Mouse (Mus musculus): ENCODE data around the gene Ube2q1. TPM values are rescaled to one million over a fixed set of nuclear protein-coding genes. Genes with fewer than 3 reads are reported as not detected.
A peak's percentile ranks its signal among the peaks of the same experiment; 100 is the strongest.

Gene Ube2q1
- polyA plus RNA-seq, 1 experiment from 2014 or later, result 13.2 TPM

GRCm38 (mm10) chr3:89770425-89771002 lies 2.9 kb upstream of the Ube2q1 start:
- Histone ChIP-seq H3K27me3 (ENCODE audit: insufficient read depth, low read length) (no peaks in the 10 kb centered on the region), H3K27ac (no peak overlapping the region), H3K9me3 (replicated peaks; ENCODE audit: low read length) (no peaks in the 10 kb centered on the region), H3K36me3 (ENCODE audit: insufficient read depth, low read length) (no peaks in the 10 kb centered on the region), H3K4me3 (replicated peaks; ENCODE audit: low read depth, low read length) (no peak overlapping the region), H3K4me2 (ENCODE audit: low read length) (no peak overlapping the region), H3K9ac (ENCODE audit: low read depth, low read length) (no peak overlapping the region), H3K4me1 (replicated peaks; ENCODE audit: insufficient read depth, low read length) (peaks cover 19% of the 10 kb centered on the region)
- TF ChIP-seq CTCF (IDR thresholded peaks at IDR 0.05; ENCODE audit: low read depth), result no peak
- DNase-seq (ENCODE audit: low spot score) (no peak), ATAC-seq (replicated peaks; ENCODE audit: low FRiP score, low read depth) (no peak)
- WGBS, result 41% methylated on average over 2 of the region's 2 CpGs

DNA sequence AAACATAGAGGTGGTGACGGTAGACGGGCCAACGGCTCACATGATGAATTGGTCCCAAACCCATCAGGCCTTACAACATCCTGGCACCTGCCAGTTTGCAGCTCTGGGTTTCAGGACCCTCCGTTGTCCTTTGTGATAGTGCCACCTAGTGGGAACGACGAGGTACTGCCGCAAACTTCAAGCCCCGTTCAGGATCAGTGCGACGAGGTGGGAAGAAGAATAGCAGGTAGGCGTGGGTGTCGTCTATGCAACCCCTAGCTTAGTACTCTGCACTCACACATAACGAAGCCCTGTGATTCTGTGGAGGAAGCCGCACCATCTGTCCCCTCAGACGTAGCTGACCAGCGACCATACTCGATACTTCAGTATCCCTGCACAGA lies 838 bp upstream of the Ube2q1 start:
- WGBS, result under 1% methylated on average over 17 of the region's 17 CpGs
- Histone ChIP-seq H3K4me2 (ENCODE audit: low read length) (peak overlapping the region; percentile 88), H3K4me1 (replicated peaks; ENCODE audit: insufficient read depth, low read length) (peaks cover 21% of the 10 kb centered on the region), H3K27me3 (ENCODE audit: insufficient read depth, low read length) (no peaks in the 10 kb centered on the region), H3K36me3 (ENCODE audit: insufficient read depth, low read length) (peaks cover 13% of the 10 kb centered on the region), H3K9ac (ENCODE audit: low read depth, low read length) (peak overlapping the region; percentile 100; the same call in 1 of the 2 replicates), H3K9me3 (replicated peaks; ENCODE audit: low read length) (no peaks in the 10 kb centered on the region), H3K27ac (peak overlapping the region; percentile 99), H3K4me3 (replicated peaks; ENCODE audit: low read depth, low read length) (peak overlapping the region; percentile 98)
- ATAC-seq (replicated peaks; ENCODE audit: low FRiP score, low read depth) (peak; percentile 71), DNase-seq (ENCODE audit: low spot score) (peak; percentile 91)
- TF ChIP-seq CTCF (IDR thresholded peaks at IDR 0.05; ENCODE audit: low read depth), result peak; percentile 99

GRCm38 (mm10) chr3:89773740-89774211 lies 360 bp downstream of the Ube2q1 start:
- ATAC-seq (replicated peaks; ENCODE audit: low FRiP score, low read depth) (no peak; the same call in none of the 2 replicates), DNase-seq (ENCODE audit: low spot score) (peak; percentile 25)
- Histone ChIP-seq H3K27me3 (ENCODE audit: insufficient read depth, low read length) (no peaks in the 10 kb centered on the region), H3K9ac (ENCODE audit: low read depth, low read length) (peak overlapping the region; percentile 100), H3K36me3 (ENCODE audit: insufficient read depth, low read length) (peaks cover 23% of the 10 kb centered on the region), H3K9me3 (replicated peaks; ENCODE audit: low read length) (no peaks in the 10 kb centered on the region), H3K4me2 (ENCODE audit: low read length) (peak overlapping the region; percentile 88), H3K4me1 (replicated peaks; ENCODE audit: insufficient read depth, low read length) (peaks cover 21% of the 10 kb centered on the region), H3K4me3 (replicated peaks; ENCODE audit: low read depth, low read length) (peak overlapping the region; percentile 98), H3K27ac (peak overlapping the region; percentile 99)
- no peak for TF ChIP-seq CTCF (IDR thresholded peaks at IDR 0.05; ENCODE audit: low read depth)
- 0% methylated on average over 10 of the region's 37 CpGs for WGBS

DNA sequence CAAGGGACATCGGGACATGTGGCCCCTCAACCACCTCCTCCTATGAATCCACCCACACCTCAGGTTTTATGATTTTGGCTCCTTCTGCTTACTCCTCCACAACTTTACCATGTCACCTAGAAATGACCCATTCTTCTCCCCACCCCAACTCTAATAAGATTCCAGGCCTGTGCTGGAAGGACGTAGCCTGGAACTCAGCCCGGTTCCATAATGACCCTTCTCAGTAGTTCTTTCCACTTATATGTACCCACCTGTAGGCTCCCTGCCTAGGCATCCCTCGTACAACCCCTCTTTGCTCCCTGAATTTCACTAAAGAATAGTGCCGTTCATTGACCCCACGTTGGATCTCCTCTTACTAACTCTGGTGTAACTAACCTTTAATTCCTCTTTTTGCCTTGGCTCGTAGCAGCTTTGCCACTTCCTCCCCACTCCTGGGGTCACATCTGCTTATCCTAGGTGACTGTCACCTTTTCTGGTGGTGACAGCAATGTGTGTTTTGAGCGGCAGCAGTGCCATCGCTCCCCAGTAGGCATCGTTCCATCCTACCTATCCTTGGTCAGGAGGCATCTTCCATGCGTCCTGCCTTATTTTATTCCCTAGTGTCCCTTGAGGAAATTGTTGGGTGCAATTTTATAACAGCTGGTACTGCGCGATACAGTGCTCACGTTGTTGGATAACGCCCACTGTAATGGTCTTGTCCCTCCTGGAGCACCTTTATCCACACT lies 982 bp downstream of the Ube2q1 start:
- 30% methylated on average over 15 of the region's 15 CpGs for WGBS
- no peaks in the 10 kb centered on the region for H3K27me3 ChIP-seq (ENCODE audit: insufficient read depth, low read length)

GRCm38 (mm10) chr3:89776001-89776400 lies 2.6 kb downstream of the Ube2q1 start:
- H3K36me3 ChIP-seq (ENCODE audit: insufficient read depth, low read length), result peaks cover 45% of the 10 kb centered on the region
- 81% methylated on average over 4 of the region's 4 CpGs for WGBS
- no peaks in the 10 kb centered on the region for H3K27me3 ChIP-seq (ENCODE audit: insufficient read depth, low read length)
- peaks cover 21% of the 10 kb centered on the region for H3K4me1 ChIP-seq (replicated peaks; ENCODE audit: insufficient read depth, low read length)
- H3K4me3 ChIP-seq (replicated peaks; ENCODE audit: low read depth, low read length), result no peak overlapping the region
- H3K4me2 ChIP-seq (ENCODE audit: low read length), result no peak overlapping the region
- no peak for TF ChIP-seq CTCF (IDR thresholded peaks at IDR 0.05; ENCODE audit: low read depth)
- DNase-seq (ENCODE audit: low spot score) (no peak), ATAC-seq (replicated peaks; ENCODE audit: low FRiP score, low read depth) (no peak)
- H3K9ac ChIP-seq (ENCODE audit: low read depth, low read length), result no peak overlapping the region
- H3K27ac ChIP-seq, result no peak overlapping the region
- no peaks in the 10 kb centered on the region for H3K9me3 ChIP-seq (replicated peaks; ENCODE audit: low read length)

More for the DNA sequence above, 982 bp downstream of the Ube2q1 start:
- H3K4me2 ChIP-seq (ENCODE audit: low read length), result peak overlapping the region; percentile 88
- peak overlapping the region; percentile 99 for H3K27ac ChIP-seq
- DNase-seq (ENCODE audit: low spot score), result no peak
- no peaks in the 10 kb centered on the region for H3K9me3 ChIP-seq (replicated peaks; ENCODE audit: low read length)
- peaks cover 29% of the 10 kb centered on the region for H3K36me3 ChIP-seq (ENCODE audit: insufficient read depth, low read length)
- peak overlapping the region; percentile 100 for H3K9ac ChIP-seq (ENCODE audit: low read depth, low read length)
- TF ChIP-seq CTCF (IDR thresholded peaks at IDR 0.05; ENCODE audit: low read depth), result no peak
- H3K4me3 ChIP-seq (replicated peaks; ENCODE audit: low read depth, low read length), result peak overlapping the region; percentile 98
- H3K4me1 ChIP-seq (replicated peaks; ENCODE audit: insufficient read depth, low read length), result peaks cover 21% of the 10 kb centered on the region
- ATAC-seq (replicated peaks; ENCODE audit: low FRiP score, low read depth), result no peak

- Histone ChIP-seq H3K27me3 (ENCODE audit: insufficient read depth, low read length) (no peaks in the 10 kb centered on the region), H3K27ac (no peak overlapping the region), H3K4me3 (replicated peaks; ENCODE audit: low read depth, low read length) (no peak overlapping the region), H3K9me3 (replicated peaks; ENCODE audit: low read length) (no peaks in the 10 kb centered on the region), H3K9ac (ENCODE audit: low read depth, low read length) (no peak overlapping the region), H3K4me2 (ENCODE audit: low read length) (no peak overlapping the region), H3K36me3 (ENCODE audit: insufficient read depth, low read length) (peaks cover 72% of the 10 kb centered on the region), H3K4me1 (replicated peaks; ENCODE audit: insufficient read depth, low read length) (peaks cover 7% of the 10 kb centered on the region)
- no peak for TF ChIP-seq CTCF (IDR thresholded peaks at IDR 0.05; ENCODE audit: low read depth)
- WGBS, result 83% methylated on average over 4 of the region's 4 CpGs
- DNase-seq (ENCODE audit: low spot score) (no peak), ATAC-seq (replicated peaks; ENCODE audit: low FRiP score, low read depth) (no peak)
Observed at GRCm38 (mm10) chr3:89780102-89780501, 6.7 kb downstream of the Ube2q1 start.

Data from kidney, postnatal 0 days (tissue).